Mouse (Mus musculus) lung, postnatal 0 days (tissue): ENCODE results near the gene Pdzd9. TPM values are rescaled to one million over a fixed set of nuclear protein-coding genes. Genes with fewer than 3 reads are reported as not detected.

ENCODE experiments used
- ATAC-seq: fragments of 200-750 bp; cut with Nextera tagmentation; 2 replicates; pipeline ENCODE4 v1.8.0; 2017; ENCODE audit warnings: moderate library complexity
- DNase-seq: peaks from one replicate; pipeline ENCODE4 v3.0.0-alpha.2; 2016; ENCODE audit warnings: low spot score
- H3K27ac ChIP-seq: fragments of 300-500 bp; sonication (generic); 2 replicates; pipeline ENCODE4 v1.5.1; 2014; ENCODE audit warnings: antibody characterized with exemption, mild to moderate bottlenecking, low read length, mixed read lengths
- H3K27me3 ChIP-seq: fragments of 300-500 bp; sonication (generic); replicated peaks from 2 replicates; pipeline ENCODE4 v1.6.1; 2014; ENCODE audit warnings: low read length, mixed read lengths; ENCODE audit not compliant: insufficient read depth
- H3K36me3 ChIP-seq: fragments of 300-500 bp; sonication (generic); 2 replicates; pipeline ENCODE4 v1.6.1; 2014; ENCODE audit warnings: low read length, mixed read lengths; ENCODE audit not compliant: insufficient read depth
- H3K4me1 ChIP-seq: fragments of 300-500 bp; sonication (generic); 2 replicates; pipeline ENCODE4 v1.6.1; 2014; ENCODE audit warnings: antibody characterized with exemption, low read depth, low read length, mixed read lengths; ENCODE audit not compliant: insufficient read depth
- H3K4me2 ChIP-seq: fragments of 300-500 bp; sonication (generic); replicated peaks from 2 replicates; pipeline ENCODE4 v1.6.1; 2014; ENCODE audit warnings: low read depth, mild to moderate bottlenecking, low read length, moderate library complexity, mixed read lengths
- H3K4me3 ChIP-seq: fragments of 300-500 bp; sonication (generic); 2 replicates; pipeline ENCODE4 v1.5.1; 2014; ENCODE audit warnings: low read depth, low read length
- H3K9ac ChIP-seq: fragments of 300-500 bp; sonication (generic); replicated peaks from 2 replicates; pipeline ENCODE4 v1.6.1; 2014; ENCODE audit warnings: low read depth, mild to moderate bottlenecking
- H3K9me3 ChIP-seq: fragments of 300-500 bp; sonication (generic); 2 replicates; pipeline ENCODE4 v1.6.1; 2016; ENCODE audit warnings: low read length, mixed read lengths
- CTCF ChIP-seq: IDR thresholded peaks from 2 replicates; pipeline ENCODE4 v1.5.1; 2016; ENCODE audit warnings: antibody characterized with exemption, mild to moderate bottlenecking
- EP300 ChIP-seq: IDR thresholded peaks from 2 replicates; pipeline ENCODE4 v1.6.1; 2016; ENCODE audit warnings: antibody characterized with exemption, mild to moderate bottlenecking, control low read depth
- WGBS: fragments of 180-500 bp; shearing (Covaris S2); extraction: QIAGEN DNeasy Blood & Tissue Kit; methylation state at CpG from one replicate; pipeline ENCODE4 v1.1.7; 2014; 5-methylcytosine and 5-hydroxymethylcytosine counted together
- polyA plus RNA-seq: library from polyadenylated mRNA; unstranded; fragments of >200 nt; fragmentation: Nextera tagmentation; extraction: Ambion mirVana; gene quantifications from 2 replicates; pipeline ENCODE4 v1.2.1, GENCODE M21; 2015

The Pdzd9 gene
- polyA plus RNA-seq, 1 experiment from 2014 or later, result 0.31 TPM

- WGBS, result 28% methylated on average over 2 of the region's 2 CpGs
- DNase-seq (peak; percentile 52), ATAC-seq (peak; percentile 52)
- Histone ChIP-seq H3K27ac (no peak overlapping the region), H3K4me3 (no peak overlapping the region), H3K4me2 (no peak overlapping the region), H3K9me3 (no peaks in the 10 kb centered on the region), H3K36me3 (no peaks in the 10 kb centered on the region), H3K27me3 (no peaks in the 10 kb centered on the region), H3K4me1 (peaks cover 4% of the 10 kb centered on the region; the same call in 1 of the 2 replicates), H3K9ac (no peak overlapping the region)
- TF ChIP-seq CTCF (no peak), EP300 (no peak)
Measured at GRCm38 (mm10) chr7:120684731-120685161, 14.6 kb upstream of the Pdzd9 start.

DNA sequence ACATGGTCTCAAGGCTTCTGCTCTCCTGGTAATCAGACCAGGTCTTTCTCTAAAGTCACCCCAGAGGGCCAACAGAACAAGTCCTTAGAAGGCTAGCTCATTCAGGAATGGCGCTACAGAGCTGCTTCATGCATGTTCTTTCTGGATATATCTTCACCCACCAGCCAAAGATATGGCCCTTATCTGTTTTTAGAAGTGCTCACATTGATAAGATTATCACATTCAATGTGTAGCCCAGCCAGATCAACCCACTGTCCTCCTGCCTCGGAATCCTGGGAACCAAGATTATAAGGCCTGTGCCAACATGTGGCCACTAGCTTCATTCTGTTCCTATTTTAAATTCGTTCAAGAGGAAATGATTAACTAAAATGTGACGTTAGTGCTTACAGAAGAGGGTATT is 11.9 kb upstream of the Pdzd9 start:
- H3K9me3 ChIP-seq, result no peaks in the 10 kb centered on the region
- H3K4me1 ChIP-seq, result peaks cover 7% of the 10 kb centered on the region
- TF ChIP-seq CTCF, result no peak
- TF ChIP-seq EP300, result no peak
- no peaks in the 10 kb centered on the region for H3K36me3 ChIP-seq
- H3K27me3 ChIP-seq, result no peaks in the 10 kb centered on the region
- no peak for DNase-seq
- ATAC-seq, result no peak
- no peak overlapping the region for H3K4me2 ChIP-seq
- H3K9ac ChIP-seq, result no peak overlapping the region
- no peak overlapping the region for H3K27ac ChIP-seq
- no peak overlapping the region for H3K4me3 ChIP-seq
- 46% methylated on average over 4 of the region's 4 CpGs for WGBS

- Histone ChIP-seq H3K4me3 (peak overlapping the region; percentile 91; the same call in 1 of the 2 replicates), H3K27me3 (no peaks in the 10 kb centered on the region), H3K4me1 (peaks cover 7% of the 10 kb centered on the region), H3K36me3 (no peaks in the 10 kb centered on the region), H3K9me3 (no peaks in the 10 kb centered on the region), H3K27ac (no peak overlapping the region), H3K9ac (no peak overlapping the region), H3K4me2 (peak overlapping the region; percentile 72)
- TF ChIP-seq CTCF, result no peak
- TF ChIP-seq EP300, result no peak
- WGBS, result 6% methylated on average over 8 of the region's 8 CpGs
- peak; percentile 75 for DNase-seq
- ATAC-seq, result peak; percentile 37
Measured at GRCm38 (mm10) chr7:120679023-120679422, 8.9 kb upstream of the Pdzd9 start.

DNA sequence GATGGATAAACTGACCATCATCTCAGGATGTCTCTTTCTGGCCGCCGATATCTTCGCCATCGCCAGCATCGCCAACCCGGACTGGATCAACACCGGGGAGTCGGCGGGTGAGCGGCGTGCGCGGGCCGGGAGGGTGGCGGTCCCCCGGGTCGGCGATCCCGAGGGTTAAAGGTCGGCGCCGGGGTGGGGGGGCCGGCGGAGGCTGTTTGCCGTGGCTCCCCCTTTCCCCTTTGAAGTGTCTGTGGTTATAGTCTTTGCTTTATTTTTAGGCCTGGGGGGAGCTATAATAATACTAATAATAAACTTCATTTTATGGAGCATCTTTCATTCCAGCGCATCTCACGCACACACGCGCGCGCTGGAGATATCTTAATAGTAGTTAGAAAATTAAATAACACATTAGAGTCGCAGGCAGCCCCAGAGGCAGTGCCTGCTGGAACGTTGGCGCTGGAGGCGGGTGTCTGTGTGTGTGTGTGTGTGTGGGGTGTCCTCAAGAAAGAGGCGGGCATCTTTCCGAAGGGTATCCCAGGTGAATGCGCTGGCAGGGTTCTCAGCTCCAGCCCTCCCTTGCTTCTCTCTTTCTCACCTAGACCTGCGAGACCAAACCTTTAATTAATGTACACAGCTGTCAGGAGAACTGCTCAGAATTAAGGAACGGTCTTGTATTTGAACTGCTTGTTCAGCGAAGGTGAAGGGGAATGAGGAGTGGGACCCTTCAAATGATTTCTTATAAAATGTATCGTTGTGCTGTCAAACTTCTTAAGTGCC is 7.8 kb upstream of the Pdzd9 start:
- Histone ChIP-seq H3K9me3 (no peaks in the 10 kb centered on the region), H3K36me3 (no peaks in the 10 kb centered on the region), H3K27ac (peak overlapping the region; percentile 77), H3K27me3 (no peaks in the 10 kb centered on the region), H3K4me3 (peak overlapping the region; percentile 91), H3K4me2 (peak overlapping the region; percentile 72), H3K9ac (peak overlapping the region; percentile 73), H3K4me1 (peaks cover 7% of the 10 kb centered on the region)
- under 1% methylated on average over 32 of the region's 42 CpGs for WGBS
- DNase-seq (peak; percentile 20), ATAC-seq (peak; percentile 38)
- TF ChIP-seq CTCF, result no peak
- no peak for TF ChIP-seq EP300

DNA sequence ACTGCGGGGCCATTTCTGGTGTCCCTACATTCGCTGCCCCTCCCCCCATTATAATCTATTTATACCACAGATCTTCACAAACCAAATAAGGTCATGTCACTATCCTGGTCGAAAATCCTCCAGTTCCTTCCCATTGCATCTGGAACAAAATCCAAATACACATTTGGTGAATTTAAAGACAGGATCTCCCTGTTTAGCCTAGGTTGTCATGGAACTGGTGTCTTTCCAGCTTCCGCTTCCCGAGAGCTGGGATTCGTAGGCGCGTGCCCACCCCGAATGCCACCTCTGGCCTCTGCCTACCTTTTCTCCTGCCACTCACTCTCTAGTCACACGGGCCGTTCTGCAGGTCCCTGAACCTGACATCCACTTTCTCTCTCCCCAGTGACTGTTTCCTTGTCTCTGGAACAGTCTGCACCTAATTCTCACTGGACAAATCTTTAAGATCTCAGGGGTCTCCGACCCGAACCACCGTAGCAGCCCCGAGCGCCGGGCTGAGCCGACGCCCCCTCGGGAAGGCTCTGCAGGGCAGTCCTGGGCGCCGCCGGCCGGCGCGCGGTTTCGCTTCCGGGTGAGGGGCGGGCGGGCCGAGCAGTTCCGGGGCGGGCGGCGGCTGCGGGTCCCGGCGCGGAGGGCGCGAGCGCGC is 7.0 kb upstream of the Pdzd9 start, which contains the start of gene Mosmo:
Gene Mosmo, plus strand, starts transcription at position 618 of the 643 bp plus-strand sequence.
- DNase-seq (peak; percentile 76), ATAC-seq (peak; percentile 96)
- WGBS, result under 1% methylated on average over 31 of the region's 44 CpGs

DNA sequence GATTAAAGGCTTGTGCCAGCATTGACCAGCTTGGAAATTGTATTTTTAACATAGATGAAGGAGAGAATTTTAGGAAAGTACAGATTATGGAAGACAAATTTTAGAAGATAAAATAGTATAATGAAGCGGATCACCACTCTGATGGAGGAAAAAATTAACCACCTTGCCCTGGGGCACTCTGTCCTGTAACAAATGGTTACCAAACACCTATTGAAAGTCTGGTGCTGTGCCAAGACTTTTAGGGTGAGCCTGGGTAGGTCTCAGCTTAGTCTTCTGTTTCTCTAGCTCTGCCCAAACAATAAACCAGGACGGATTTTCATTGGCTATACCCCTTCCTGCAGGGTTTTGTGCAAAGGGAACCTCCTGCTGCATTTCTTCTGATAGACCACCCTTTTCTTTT is 1.1 kb upstream of the Pdzd9 start:
- 68% methylated on average over 2 of the region's 2 CpGs for WGBS
- no peak for TF ChIP-seq EP300
- no peak for TF ChIP-seq CTCF
- no peak overlapping the region for H3K27ac ChIP-seq
- DNase-seq (no peak), ATAC-seq (no peak)
- H3K4me2 ChIP-seq, result no peak overlapping the region
- no peak overlapping the region for H3K9ac ChIP-seq
- H3K27me3 ChIP-seq, result no peaks in the 10 kb centered on the region
- H3K4me3 ChIP-seq, result no peak overlapping the region
- no peaks in the 10 kb centered on the region for H3K36me3 ChIP-seq
- no peaks in the 10 kb centered on the region for H3K9me3 ChIP-seq
- H3K4me1 ChIP-seq, result no peaks in the 10 kb centered on the region

More for the DNA sequence above, 7.0 kb upstream of the Pdzd9 start, which contains the start of gene Mosmo:
- Histone ChIP-seq H3K27me3 (no peaks in the 10 kb centered on the region), H3K4me1 (peaks cover 7% of the 10 kb centered on the region), H3K27ac (peak within 1 kb of the TSS; percentile 77), H3K9ac (peak within 1 kb of the TSS; percentile 73), H3K9me3 (no peaks in the 10 kb centered on the region), H3K36me3 (no peaks in the 10 kb centered on the region), H3K4me2 (peak within 1 kb of the TSS; percentile 72), H3K4me3 (peak within 1 kb of the TSS; percentile 91)
- no peak for TF ChIP-seq EP300
- TF ChIP-seq CTCF, result no peak
